Mouse (Mus musculus): ENCODE data around the gene B4galt5.
A peak's percentile ranks its signal among the peaks of the same experiment; 100 is the strongest.

The B4galt5 gene

GRCm38 (mm10) chr2:167331432-167331921, 17.5 kb downstream of the B4galt5 start:
- DNase-seq: peak; percentile 55

- no peak for DNase-seq
These were observed 18.4 kb downstream of the B4galt5 start for GRCm38 (mm10) chr2:167330581-167330980.

- no peak for DNase-seq
These were observed 19.3 kb downstream of the B4galt5 start for GRCm38 (mm10) chr2:167329478-167330262.

GRCm38 (mm10) chr2:167328340-167328739, 20.6 kb downstream of the B4galt5 start:
- no peak for DNase-seq

- DNase-seq: no peak
These were observed 22.4 kb downstream of the B4galt5 start for GRCm38 (mm10) chr2:167326582-167326981.

- no peak for DNase-seq
These were observed 24.6 kb downstream of the B4galt5 start for GRCm38 (mm10) chr2:167324151-167324930.

GRCm38 (mm10) chr2:167323116-167323515, 25.9 kb downstream of the B4galt5 start:
- no peak for DNase-seq

GRCm38 (mm10) chr2:167321372-167321771, 27.6 kb downstream of the B4galt5 start:
- DNase-seq: no peak

- no peak for DNase-seq
These were observed 30.0 kb downstream of the B4galt5 start for GRCm38 (mm10) chr2:167318981-167319380.

- peak; percentile 40 for DNase-seq
These were observed 32.2 kb downstream of the B4galt5 start for GRCm38 (mm10) chr2:167316724-167317187.

- DNase-seq: no peak
These were observed 34.5 kb downstream of the B4galt5 start for GRCm38 (mm10) chr2:167314491-167314890.

- peak; percentile 85 for DNase-seq
These were observed 35.3 kb downstream of the B4galt5 start for GRCm38 (mm10) chr2:167313501-167314326.

GRCm38 (mm10) chr2:167310121-167310520, 38.9 kb downstream of the B4galt5 start:
- no peak for DNase-seq

- no peak for DNase-seq
These were observed 39.7 kb downstream of the B4galt5 start for GRCm38 (mm10) chr2:167309286-167309685.

GRCm38 (mm10) chr2:167307716-167308115, 41.3 kb downstream of the B4galt5 start:
- DNase-seq: no peak

GRCm38 (mm10) chr2:167306626-167307541, 42.1 kb downstream of the B4galt5 start:
- no peak for DNase-seq

GRCm38 (mm10) chr2:167306273-167306594, 42.7 kb downstream of the B4galt5 start:
- DNase-seq: no peak

- DNase-seq: no peak
These were observed 43.4 kb downstream of the B4galt5 start for GRCm38 (mm10) chr2:167305382-167306272.

GRCm38 (mm10) chr2:167304651-167305381, 44.2 kb downstream of the B4galt5 start:
- DNase-seq: no peak

- no peak for DNase-seq
These were observed 45.2 kb downstream of the B4galt5 start for GRCm38 (mm10) chr2:167303806-167304205.
